Mouse (Mus musculus): ENCODE measurements at regions not wholly inside any gene's neighbourhood (a gene's known extent, or its start where the extent isn't known, plus 50 kb on each side); places are given as distances from the start of the nearest gene placed in this dataset.

GRCm38 (mm10) chr2:57617258-57617657, 379.8 kb downstream of the Gpd2 start:
- DNase-seq (ENCODE audit: low spot score), result no peak
- Histone ChIP-seq H3K9me3 (no peaks in the 10 kb centered on the region), H3K27me3 (replicated peaks; ENCODE audit: low read depth, poor library complexity, severe bottlenecking) (peaks cover 10% of the 10 kb centered on the region; the same call in 1 of the 2 replicates), H3K27ac (replicated peaks) (no peak overlapping the region), H3K36me3 (replicated peaks) (no peaks in the 10 kb centered on the region), H3K4me3 (peak overlapping the region; percentile 54), H3K4me1 (peaks cover 13% of the 10 kb centered on the region)
- WGBS, result 85% methylated on average over 2 of the region's 2 CpGs

GRCm38 (mm10) chr2:57644117-57644516, 353.6 kb upstream of the Galnt5 start:
- 68% methylated on average over 2 of the region's 2 CpGs for WGBS
- no peak for DNase-seq (ENCODE audit: low spot score)
- Histone ChIP-seq H3K27me3 (replicated peaks; ENCODE audit: low read depth, poor library complexity, severe bottlenecking) (no peaks in the 10 kb centered on the region), H3K9me3 (no peaks in the 10 kb centered on the region), H3K4me3 (no peak overlapping the region), H3K27ac (replicated peaks) (no peak overlapping the region), H3K4me1 (no peaks in the 10 kb centered on the region), H3K36me3 (replicated peaks) (no peaks in the 10 kb centered on the region)

- Histone ChIP-seq H3K4me1 (no peaks in the 10 kb centered on the region), H3K27ac (replicated peaks) (no peak overlapping the region), H3K9me3 (no peaks in the 10 kb centered on the region), H3K36me3 (replicated peaks) (no peaks in the 10 kb centered on the region), H3K4me3 (no peak overlapping the region), H3K27me3 (replicated peaks; ENCODE audit: low read depth, poor library complexity, severe bottlenecking) (no peaks in the 10 kb centered on the region)
- no peak for DNase-seq (ENCODE audit: low spot score)
- 87% methylated on average over 2 of the region's 2 CpGs for WGBS
Observed at GRCm38 (mm10) chr2:57644541-57644940, 353.1 kb upstream of the Galnt5 start.

GRCm38 (mm10) chr2:57649002-57649401, 348.7 kb upstream of the Galnt5 start:
- no peaks in the 10 kb centered on the region for H3K27me3 ChIP-seq (replicated peaks; ENCODE audit: low read depth, poor library complexity, severe bottlenecking)
- H3K4me3 ChIP-seq, result no peak overlapping the region
- DNase-seq (ENCODE audit: low spot score), result no peak
- no peaks in the 10 kb centered on the region for H3K9me3 ChIP-seq
- H3K27ac ChIP-seq (replicated peaks), result no peak overlapping the region
- H3K4me1 ChIP-seq, result 0 out of 2 replicates have a peak, but pooled peaks cover 4% of the 10 kb centered on the region
- WGBS, result 83% methylated on average over 4 of the region's 4 CpGs
- no peaks in the 10 kb centered on the region for H3K36me3 ChIP-seq (replicated peaks)

- Histone ChIP-seq H3K4me1 (0 out of 2 replicates have a peak, but pooled peaks cover 3% of the 10 kb centered on the region), H3K27me3 (replicated peaks; ENCODE audit: low read depth, poor library complexity, severe bottlenecking) (no peaks in the 10 kb centered on the region), H3K36me3 (replicated peaks) (no peaks in the 10 kb centered on the region), H3K27ac (replicated peaks) (no peak overlapping the region), H3K9me3 (no peaks in the 10 kb centered on the region), H3K4me3 (no peak overlapping the region)
- WGBS, result 87% methylated on average over 4 of the region's 4 CpGs
- DNase-seq (ENCODE audit: low spot score), result no peak
Observed at GRCm38 (mm10) chr2:57657409-57657808, 340.3 kb upstream of the Galnt5 start.

GRCm38 (mm10) chr2:57661838-57662237, 335.8 kb upstream of the Galnt5 start:
- no peak overlapping the region for H3K4me3 ChIP-seq
- no peaks in the 10 kb centered on the region for H3K36me3 ChIP-seq (replicated peaks)
- no peak for DNase-seq (ENCODE audit: low spot score)
- no peak overlapping the region for H3K27ac ChIP-seq (replicated peaks)
- WGBS, result 84% methylated on average over 1 of the region's 1 CpGs
- H3K9me3 ChIP-seq, result no peaks in the 10 kb centered on the region
- no peaks in the 10 kb centered on the region for H3K4me1 ChIP-seq
- no peaks in the 10 kb centered on the region for H3K27me3 ChIP-seq (replicated peaks; ENCODE audit: low read depth, poor library complexity, severe bottlenecking)

GRCm38 (mm10) chr2:57672007-57672643, 325.6 kb upstream of the Galnt5 start:
- 77% methylated on average over 3 of the region's 3 CpGs for WGBS
- Histone ChIP-seq H3K27ac (replicated peaks) (no peak overlapping the region), H3K36me3 (replicated peaks) (no peaks in the 10 kb centered on the region), H3K4me1 (no peaks in the 10 kb centered on the region), H3K9me3 (no peaks in the 10 kb centered on the region), H3K4me3 (no peak overlapping the region), H3K27me3 (replicated peaks; ENCODE audit: low read depth, poor library complexity, severe bottlenecking) (no peaks in the 10 kb centered on the region)
- DNase-seq (ENCODE audit: low spot score), result no peak

GRCm38 (mm10) chr2:57689877-57690276, 307.8 kb upstream of the Galnt5 start:
- Histone ChIP-seq H3K9me3 (no peaks in the 10 kb centered on the region), H3K27me3 (replicated peaks; ENCODE audit: low read depth, poor library complexity, severe bottlenecking) (no peaks in the 10 kb centered on the region), H3K4me1 (no peaks in the 10 kb centered on the region), H3K4me3 (no peak overlapping the region), H3K27ac (replicated peaks) (no peak overlapping the region), H3K36me3 (replicated peaks) (no peaks in the 10 kb centered on the region)
- no peak for DNase-seq (ENCODE audit: low spot score)
- WGBS, result 79% methylated on average over 3 of the region's 3 CpGs

GRCm38 (mm10) chr2:57696992-57697772, 300.5 kb upstream of the Galnt5 start:
- Histone ChIP-seq H3K9me3 (no peaks in the 10 kb centered on the region), H3K4me3 (no peak overlapping the region), H3K27ac (replicated peaks) (no peak overlapping the region), H3K27me3 (replicated peaks; ENCODE audit: low read depth, poor library complexity, severe bottlenecking) (0 out of 2 replicates have a peak, but pooled peaks cover 3% of the 10 kb centered on the region), H3K4me1 (peaks cover 18% of the 10 kb centered on the region), H3K36me3 (replicated peaks) (no peaks in the 10 kb centered on the region)
- 54% methylated on average over 11 of the region's 11 CpGs for WGBS
- DNase-seq (ENCODE audit: low spot score), result peak; percentile 13

GRCm38 (mm10) chr2:57698659-57699061, 299.0 kb upstream of the Galnt5 start:
- Histone ChIP-seq H3K27ac (replicated peaks) (peak overlapping the region; percentile 44; the same call in 1 of the 2 replicates), H3K4me3 (peak overlapping the region; percentile 49)
- 10% methylated on average over 11 of the region's 11 CpGs for WGBS

DNA sequence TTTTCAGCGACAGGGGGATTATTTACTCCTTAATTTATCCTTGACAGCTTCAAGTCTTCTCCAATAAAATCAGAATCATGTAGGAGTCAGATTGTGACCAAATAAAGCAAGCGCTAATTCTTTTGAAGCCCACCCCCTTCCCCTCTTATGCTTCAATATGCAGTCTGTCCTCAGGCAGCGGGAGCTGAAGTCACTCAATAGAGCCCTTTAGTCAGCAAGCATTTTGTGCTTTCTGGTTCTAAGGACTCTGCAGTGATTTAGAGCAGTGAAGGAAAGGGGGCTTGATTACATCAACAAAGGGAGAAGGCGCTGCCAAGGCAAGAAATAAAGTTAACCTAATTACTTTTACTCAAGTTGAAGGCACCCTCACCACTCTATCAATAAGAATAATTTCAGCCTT, 298.5 kb upstream of the Galnt5 start:
- H3K9me3 ChIP-seq, result no peaks in the 10 kb centered on the region
- WGBS, result 37% methylated on average over 4 of the region's 4 CpGs
- H3K4me3 ChIP-seq, result peak overlapping the region; percentile 49; the same call in 1 of the 2 replicates
- H3K27me3 ChIP-seq (replicated peaks; ENCODE audit: low read depth, poor library complexity, severe bottlenecking), result 0 out of 2 replicates have a peak, but pooled peaks cover 3% of the 10 kb centered on the region
- DNase-seq (ENCODE audit: low spot score), result no peak
- no peak overlapping the region for H3K27ac ChIP-seq (replicated peaks)
- no peaks in the 10 kb centered on the region for H3K36me3 ChIP-seq (replicated peaks)
- peaks cover 18% of the 10 kb centered on the region for H3K4me1 ChIP-seq

More at GRCm38 (mm10) chr2:57698659-57699061, 299.0 kb upstream of the Galnt5 start:
- no peaks in the 10 kb centered on the region for H3K9me3 ChIP-seq
- peak; percentile 64 for DNase-seq (ENCODE audit: low spot score)
- no peaks in the 10 kb centered on the region for H3K36me3 ChIP-seq (replicated peaks)
- H3K4me1 ChIP-seq, result peaks cover 18% of the 10 kb centered on the region
- 0 out of 2 replicates have a peak, but pooled peaks cover 3% of the 10 kb centered on the region for H3K27me3 ChIP-seq (replicated peaks; ENCODE audit: low read depth, poor library complexity, severe bottlenecking)

GRCm38 (mm10) chr2:57716754-57717510, 280.8 kb upstream of the Galnt5 start:
- 77% methylated on average over 10 of the region's 10 CpGs for WGBS
- Histone ChIP-seq H3K4me3 (no peak overlapping the region), H3K9me3 (no peaks in the 10 kb centered on the region), H3K27me3 (replicated peaks; ENCODE audit: low read depth, poor library complexity, severe bottlenecking) (no peaks in the 10 kb centered on the region), H3K27ac (replicated peaks) (no peak overlapping the region), H3K36me3 (replicated peaks) (no peaks in the 10 kb centered on the region), H3K4me1 (no peaks in the 10 kb centered on the region)
- no peak for DNase-seq (ENCODE audit: low spot score)
